Mouse (Mus musculus) heart, postnatal 25 days (tissue): Measurements from ENCODE around the gene Rpl37. TPM values are rescaled to one million over a fixed set of nuclear protein-coding genes. Genes with fewer than 3 reads are reported as not detected.
A peak's percentile ranks its signal among the peaks of the same experiment; 100 is the strongest.

ENCODE experiments used
- DNase-seq: peaks from one replicate; pipeline ENCODE4 v3.0.0; 2022; ENCODE audit warnings: low spot score
- intact Hi-C: fragments of 180-260 bp; cut with DNase I; formaldehyde crosslinking; loops from one replicate; pipeline ENCODE4 v1.15.1; 2025
- total RNA-seq, 2 experiments: library from RNA; stranded (reverse); gene quantifications; 2 replicates each; pipeline ENCODE4 v1.2.3; 2021

The Rpl37 gene
- total RNA-seq, 2 experiments from 2014 or later, result 178 to 197 TPM

DNA sequence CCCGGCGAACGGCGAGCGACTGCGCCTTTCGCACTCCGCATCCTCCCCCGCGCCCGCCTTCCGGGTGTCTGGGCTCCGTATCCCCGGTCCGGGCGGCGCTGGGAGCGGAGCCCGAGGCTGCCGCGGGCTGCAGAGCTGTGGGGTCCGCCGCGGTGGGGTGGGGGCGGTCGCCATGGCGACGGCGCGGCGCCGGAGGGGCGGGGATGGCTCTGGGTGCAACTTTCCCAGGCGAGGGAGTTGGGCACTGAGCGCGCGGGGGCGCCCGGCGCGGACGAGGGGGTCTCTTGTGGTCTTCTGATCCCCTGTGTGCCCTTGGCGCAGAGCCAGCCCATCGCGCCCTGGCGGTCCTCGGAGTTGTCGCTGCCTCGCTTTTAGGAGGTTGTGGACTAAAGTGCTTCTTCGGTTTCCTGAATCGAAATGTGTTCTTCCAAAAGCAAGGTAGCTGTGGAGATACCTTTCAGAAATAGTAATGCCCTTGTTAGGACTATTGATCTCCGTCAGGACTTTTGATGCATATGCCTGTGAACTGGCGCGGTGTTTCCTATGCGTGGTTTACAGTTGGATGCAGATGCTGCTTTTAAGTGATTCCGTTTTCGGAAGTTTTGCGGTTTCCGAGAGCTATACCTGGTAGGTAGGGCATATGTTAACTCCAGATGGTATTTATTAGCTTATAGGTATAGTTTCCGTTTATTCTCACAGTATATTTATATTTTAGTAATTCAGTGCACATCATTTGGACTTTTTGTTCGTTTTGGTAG is 27.8 kb downstream of the Rpl37 start:
- no peak for DNase-seq
- intact Hi-C loops, result loop anchor here (5.0 kb wide), 1 partner anchor 37 kb away; the partner anchor contains the start of gene Card6

DNA sequence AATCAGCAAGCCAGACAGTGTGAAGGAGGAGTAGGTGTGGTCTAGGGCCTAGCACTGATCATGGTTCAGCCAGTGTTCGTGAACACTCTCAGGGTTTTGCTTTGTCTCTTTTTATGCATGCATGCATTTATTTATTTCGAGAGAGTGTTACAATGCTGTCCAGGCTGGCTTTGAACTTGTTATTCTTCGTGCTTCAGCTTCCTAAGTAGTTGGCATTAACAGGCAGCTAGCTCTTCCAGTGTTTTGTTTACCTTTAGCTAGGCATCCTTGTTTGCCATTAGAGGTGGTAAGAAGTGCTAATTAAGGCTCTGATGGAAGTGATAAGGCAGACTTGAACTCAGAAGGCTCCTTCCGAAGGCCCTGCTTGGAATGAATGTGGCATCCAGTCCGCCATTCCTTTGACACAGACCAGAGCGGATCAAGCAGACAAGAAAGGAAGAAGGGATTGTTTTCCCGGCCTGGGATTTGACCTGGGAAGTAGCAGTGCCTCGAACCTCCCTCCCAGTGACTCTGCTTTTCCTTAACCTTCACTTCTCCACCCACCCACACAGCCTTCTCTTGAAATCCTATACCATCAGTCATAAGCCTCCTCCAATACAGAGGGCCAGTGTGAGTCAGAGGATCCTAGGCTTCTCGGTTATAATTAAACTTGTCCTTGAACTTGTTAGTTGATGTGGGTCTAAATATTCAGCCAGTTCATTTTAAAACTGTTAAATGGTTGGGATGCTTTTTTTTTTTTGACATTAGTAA is 28.9 kb downstream of the Rpl37 start:
- DNase-seq, result no peak
- intact Hi-C loops, result loop anchor here (5.0 kb wide), 1 partner anchor 37 kb away; no protein-coding TSS in a partner anchor

DNA sequence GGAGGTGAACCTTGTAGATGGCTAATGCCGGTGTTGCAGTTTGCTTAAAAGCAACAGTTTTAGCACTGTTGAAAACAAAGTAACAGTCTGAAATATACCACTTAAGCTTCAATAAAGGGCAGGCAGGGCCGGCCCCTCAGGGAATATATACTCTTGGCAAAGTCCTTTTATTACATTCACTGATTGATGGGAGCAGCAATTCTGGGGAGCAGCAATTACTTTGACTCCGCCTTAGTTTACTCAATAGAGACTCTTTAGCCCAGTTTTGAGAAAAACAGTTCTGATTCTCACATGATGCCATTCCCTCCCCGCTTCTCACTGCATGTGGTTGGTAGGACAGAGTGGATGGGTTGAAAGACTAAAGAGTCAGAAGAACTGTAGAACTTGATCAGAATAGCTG is 32.7 kb downstream of the Rpl37 start:
- DNase-seq, result no peak
- intact Hi-C loops, result loop anchor here (5.0 kb wide), 1 partner anchor 33 kb away; no protein-coding TSS in a partner anchor

- intact Hi-C loops, result no loop called here
These were observed 35.7 kb downstream of the Rpl37 start for GRCm38 (mm10) chr15:5152171-5152570.

GRCm38 (mm10) chr15:5154621-5155020 is 38.2 kb downstream of the Rpl37 start:
- no peak for DNase-seq
- intact Hi-C loops, result no loop called here

More at GRCm38 (mm10) chr15:5152171-5152570, 35.7 kb downstream of the Rpl37 start:
- no peak for DNase-seq

DNA sequence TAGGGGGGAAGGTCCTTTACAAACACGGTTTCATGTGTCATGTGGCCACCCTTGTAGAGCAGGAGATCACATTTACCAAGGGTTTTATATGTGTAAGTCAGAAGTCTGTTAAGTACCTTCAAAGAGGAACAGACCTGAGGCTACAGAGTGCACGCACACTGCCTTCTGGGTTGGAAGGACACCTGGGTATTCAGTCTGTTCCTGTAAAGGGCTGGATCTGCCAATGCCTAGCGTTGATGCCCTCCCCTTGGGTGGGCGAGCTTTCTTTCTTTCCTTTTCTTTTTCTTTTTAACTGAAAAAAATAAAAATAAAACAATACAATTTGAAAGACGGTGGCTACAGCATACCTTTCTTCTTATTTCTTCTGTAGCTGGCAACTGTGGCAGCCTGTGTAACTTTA is 38.6 kb downstream of the Rpl37 start:
- intact Hi-C loops, result no loop called here
- no peak for DNase-seq

- intact Hi-C loops, result no loop called here
- no peak for DNase-seq
These were observed 39.9 kb downstream of the Rpl37 start for GRCm38 (mm10) chr15:5156355-5156754.

- intact Hi-C loops, result no loop called here
- DNase-seq, result no peak
These were observed 40.9 kb downstream of the Rpl37 start for GRCm38 (mm10) chr15:5157386-5157785.

- intact Hi-C loops, result no loop called here
- DNase-seq, result peak; percentile 12
These were observed 42.4 kb downstream of the Rpl37 start for GRCm38 (mm10) chr15:5158827-5159226.

DNA sequence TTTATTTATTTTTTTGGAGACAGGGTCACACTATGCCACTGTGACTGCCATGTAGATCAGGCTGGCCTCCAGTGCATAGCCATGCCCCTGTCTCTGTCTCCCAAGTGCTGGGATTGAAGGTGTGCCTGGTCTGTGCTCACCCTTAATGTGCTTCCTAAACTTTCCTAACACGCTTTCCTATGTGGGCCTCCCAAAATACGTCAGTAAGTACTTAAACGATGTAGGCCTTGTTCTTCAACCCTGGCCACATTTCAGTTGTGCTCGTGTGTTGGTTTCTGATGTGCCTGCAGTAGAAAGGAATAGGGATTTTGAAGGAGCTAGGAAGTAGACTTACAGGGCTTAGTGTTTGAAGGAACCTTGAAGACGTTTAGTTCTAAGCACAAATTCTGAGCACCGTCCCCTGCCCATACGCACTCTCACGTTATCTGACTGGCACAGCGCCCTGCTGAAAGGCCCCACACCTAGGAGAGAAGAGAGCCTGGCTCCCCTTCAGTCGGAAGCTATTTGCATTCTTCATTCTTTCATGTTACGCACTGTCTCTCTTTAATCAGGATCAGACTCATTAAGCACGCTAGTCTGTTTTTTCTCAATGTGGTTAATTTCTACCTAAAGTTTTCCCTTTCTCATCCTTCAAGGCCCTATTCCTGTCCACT is 48.8 kb downstream of the Rpl37 start:
- DNase-seq, result no peak
- intact Hi-C loops, result no loop called here

Other genes starting within 250 kb of the Rpl37 start
- not detected for gene Mroh2b, start 217.9 kb upstream of the Rpl37 start, total RNA-seq
- gene C7, start 52.9 kb upstream of the Rpl37 start, total RNA-seq, result 1 to 10 TPM; 1.6 to 2.3 TPM
- 1 to 10 TPM; 6.8 to 7.0 TPM for gene Card6, start 8.1 kb upstream of the Rpl37 start, total RNA-seq
- 10 to 100 TPM; 12.8 to 15.2 TPM for gene Prkaa1, start 27.2 kb downstream of the Rpl37 start, total RNA-seq
- gene Ttc33, start 68.9 kb downstream of the Rpl37 start, total RNA-seq, result 10 to 100 TPM; 32.6 to 39.5 TPM
- 1 to 10 TPM; 2.5 to 2.6 TPM for gene Ptger4, start 127.5 kb downstream of the Rpl37 start, total RNA-seq